Mouse (Mus musculus) right cerebral cortex, postnatal 4 days (tissue): ENCODE results near the gene Zdhhc3.

Experiments
- DNase-seq: peaks from one replicate; pipeline ENCODE4 v3.0.0-alpha.2; 2022

Zdhhc3 gene

GRCm38 (mm10) chr9:123112805-123113521 lies at the start of gene Zdhhc3, which contains the start of gene Exosc7:
Gene Zdhhc3, minus strand, starts transcription at chr9:123113205.
Gene Exosc7, plus strand, starts transcription at chr9:123113215.
- peak; percentile 88 for DNase-seq

GRCm38 (mm10) chr9:123161792-123162191 lies 48.8 kb upstream of the Zdhhc3 start:
- DNase-seq = no peak

- DNase-seq = peak; percentile 76
These were observed 46.3 kb upstream of the Zdhhc3 start for GRCm38 (mm10) chr9:123159330-123159729.

GRCm38 (mm10) chr9:123158125-123158836 lies 45.3 kb upstream of the Zdhhc3 start:
- peak; percentile 18 for DNase-seq

GRCm38 (mm10) chr9:123157699-123158098 lies 44.7 kb upstream of the Zdhhc3 start:
- no peak for DNase-seq

- DNase-seq = peak; percentile 51
These were observed 43.9 kb upstream of the Zdhhc3 start for GRCm38 (mm10) chr9:123156910-123157361.

GRCm38 (mm10) chr9:123153121-123153520 lies 40.1 kb upstream of the Zdhhc3 start:
- DNase-seq = no peak

GRCm38 (mm10) chr9:123152026-123152425 lies 39.0 kb upstream of the Zdhhc3 start:
- DNase-seq = no peak

GRCm38 (mm10) chr9:123151561-123151960 lies 38.6 kb upstream of the Zdhhc3 start:
- no peak for DNase-seq

- peak; percentile 27 for DNase-seq
These were observed 37.4 kb upstream of the Zdhhc3 start, which contains the start of gene Clec3b for GRCm38 (mm10) chr9:123150241-123151020. Gene Clec3b, plus strand, starts transcription at chr9:123150946.

GRCm38 (mm10) chr9:123148430-123148829 lies 35.4 kb upstream of the Zdhhc3 start:
- DNase-seq = no peak

GRCm38 (mm10) chr9:123139887-123140614 lies 27.0 kb upstream of the Zdhhc3 start:
- no peak for DNase-seq

- DNase-seq = no peak
These were observed 26.0 kb upstream of the Zdhhc3 start for GRCm38 (mm10) chr9:123138891-123139474.

- no peak for DNase-seq
These were observed 24.1 kb upstream of the Zdhhc3 start for GRCm38 (mm10) chr9:123136953-123137682.

- DNase-seq = no peak
These were observed 20.0 kb upstream of the Zdhhc3 start for GRCm38 (mm10) chr9:123132994-123133393.

GRCm38 (mm10) chr9:123127663-123128062 lies 14.7 kb upstream of the Zdhhc3 start:
- no peak for DNase-seq

- DNase-seq = no peak
These were observed 11.5 kb upstream of the Zdhhc3 start for GRCm38 (mm10) chr9:123124413-123124981.

- no peak for DNase-seq
These were observed 10.8 kb upstream of the Zdhhc3 start for GRCm38 (mm10) chr9:123123571-123124412.

GRCm38 (mm10) chr9:123123017-123123416 lies 10.0 kb upstream of the Zdhhc3 start:
- DNase-seq = no peak

- no peak for DNase-seq
These were observed 2.6 kb upstream of the Zdhhc3 start for GRCm38 (mm10) chr9:123115566-123115965.
